Mouse (Mus musculus): ENCODE measurements around the gene Fgfr2. TPM values are rescaled to one million over a fixed set of nuclear protein-coding genes. Genes with fewer than 3 reads are reported as not detected.

Gene Fgfr2
- polyA plus RNA-seq, 1 experiment from 2014 or later, result not detected

DNA sequence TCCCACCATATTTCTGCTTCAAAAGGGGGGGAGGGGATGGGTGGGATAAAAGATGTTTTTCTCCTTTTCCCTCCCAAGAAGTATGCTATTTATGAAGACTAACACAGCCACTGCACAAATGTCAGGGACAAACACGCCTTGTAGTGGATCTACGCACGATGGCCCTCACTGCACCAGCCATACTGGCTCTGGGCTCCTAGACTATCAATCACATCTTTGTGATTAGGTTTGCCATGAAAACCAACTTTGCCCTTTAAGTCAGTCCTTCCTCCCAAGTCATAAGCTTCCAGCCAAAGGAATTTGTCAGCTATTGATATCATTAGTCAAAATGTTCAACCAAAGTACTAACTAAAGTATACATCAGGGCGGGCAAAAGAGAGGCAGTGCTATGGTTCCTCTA, 95.2 kb downstream of the Fgfr2 start:
- 96% methylated on average over 4 of the region's 4 CpGs for WGBS (ENCODE audit: missing documents)
- H3K4me3 ChIP-seq (ENCODE audit: inconsistent target), result no peak overlapping the region
- H3K36me3 ChIP-seq (ENCODE audit: inconsistent target), result no peaks in the 10 kb centered on the region
- peaks cover 100% of the 10 kb centered on the region for H3K79me2 ChIP-seq (ENCODE audit: inconsistent target)
- no peak overlapping the region for H3K27ac ChIP-seq

DNA sequence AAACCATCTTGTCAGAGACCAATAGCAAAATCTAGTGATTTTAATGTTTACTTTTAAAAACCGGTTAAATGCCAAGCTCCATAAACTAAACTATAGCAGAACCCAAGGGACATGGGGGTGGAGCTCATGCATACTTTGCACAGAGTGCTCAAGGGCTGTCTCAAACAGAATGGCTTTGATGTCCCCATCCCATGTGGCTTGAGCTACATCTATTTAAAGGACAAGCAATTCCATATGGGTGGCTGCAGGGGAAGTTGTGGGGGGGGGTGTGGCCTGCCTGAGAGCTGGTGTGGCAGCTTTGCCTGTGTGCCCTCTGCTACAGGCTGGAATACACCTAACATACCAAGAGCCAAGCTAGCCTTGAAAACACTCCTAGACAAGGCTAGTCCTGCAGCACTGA, 98.5 kb downstream of the Fgfr2 start:
- WGBS (ENCODE audit: missing documents), result 76% methylated on average over 1 of the region's 1 CpGs
- H3K4me3 ChIP-seq (ENCODE audit: inconsistent target), result no peak overlapping the region

DNA sequence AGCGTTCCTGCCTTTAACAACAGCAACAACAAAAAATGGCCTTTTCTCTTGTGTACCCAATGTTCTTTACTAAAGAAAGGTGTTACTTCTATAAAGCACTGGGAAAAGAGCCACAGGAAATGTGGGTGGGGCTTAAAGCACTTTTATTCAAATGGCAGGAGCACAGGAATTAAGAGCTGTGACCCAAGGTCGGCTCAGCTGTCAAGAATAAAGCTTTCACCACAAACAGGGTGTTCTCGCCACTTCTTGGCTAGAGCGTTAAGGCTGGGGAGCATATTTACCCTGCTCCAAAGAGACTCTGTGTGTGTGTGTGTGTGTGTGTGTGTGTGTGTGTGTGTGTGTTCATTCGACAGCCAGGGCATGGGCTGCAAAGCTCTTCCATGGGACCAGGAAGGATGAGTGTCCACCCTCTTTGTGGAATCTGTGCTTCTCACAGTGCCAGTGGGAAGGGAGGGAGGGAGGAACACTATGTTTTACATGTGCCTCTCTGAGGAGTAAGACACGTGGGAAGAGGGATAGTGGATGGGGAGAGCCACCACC, 103.6 kb downstream of the Fgfr2 start:
- 74% methylated on average over 6 of the region's 6 CpGs for WGBS (ENCODE audit: missing documents)
- H3K36me3 ChIP-seq (ENCODE audit: inconsistent target), result no peaks in the 10 kb centered on the region; the same call in 1 of the 2 replicates

More for the DNA sequence above, 98.5 kb downstream of the Fgfr2 start:
- H3K79me2 ChIP-seq (ENCODE audit: inconsistent target), result peaks cover 100% of the 10 kb centered on the region
- H3K36me3 ChIP-seq (ENCODE audit: inconsistent target), result no peaks in the 10 kb centered on the region
- H3K27ac ChIP-seq, result no peak overlapping the region

DNA sequence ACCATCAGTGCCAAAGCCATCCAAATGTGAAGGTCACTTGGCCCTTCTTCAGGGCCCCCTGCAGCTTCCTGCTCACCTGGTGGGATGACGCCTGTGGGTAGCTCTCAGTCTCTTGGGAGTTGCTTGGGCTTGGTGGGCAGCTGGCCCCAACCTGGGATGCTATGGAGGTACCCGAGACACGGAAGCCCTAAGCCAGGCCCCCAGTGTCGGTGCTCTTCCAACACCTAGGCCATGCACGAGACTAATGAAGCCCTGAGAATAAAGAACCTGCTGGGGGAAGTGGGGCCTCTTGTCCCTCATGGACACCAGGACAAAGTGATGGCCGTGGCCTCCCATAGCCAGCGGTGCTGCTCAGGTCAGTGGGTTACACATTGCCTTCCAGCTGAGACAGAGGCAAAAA, 104.2 kb downstream of the Fgfr2 start:
- Histone ChIP-seq H3K27ac (no peak overlapping the region), H3K36me3 (ENCODE audit: inconsistent target) (no peaks in the 10 kb centered on the region; the same call in 1 of the 2 replicates), H3K79me2 (ENCODE audit: inconsistent target) (peaks cover 99% of the 10 kb centered on the region), H3K4me3 (ENCODE audit: inconsistent target) (no peak overlapping the region)
- WGBS (ENCODE audit: missing documents), result 91% methylated on average over 7 of the region's 7 CpGs

More for the DNA sequence above, 103.6 kb downstream of the Fgfr2 start:
- no peak overlapping the region for H3K27ac ChIP-seq
- no peak overlapping the region for H3K4me3 ChIP-seq (ENCODE audit: inconsistent target)
- H3K79me2 ChIP-seq (ENCODE audit: inconsistent target), result peaks cover 99% of the 10 kb centered on the region

DNA sequence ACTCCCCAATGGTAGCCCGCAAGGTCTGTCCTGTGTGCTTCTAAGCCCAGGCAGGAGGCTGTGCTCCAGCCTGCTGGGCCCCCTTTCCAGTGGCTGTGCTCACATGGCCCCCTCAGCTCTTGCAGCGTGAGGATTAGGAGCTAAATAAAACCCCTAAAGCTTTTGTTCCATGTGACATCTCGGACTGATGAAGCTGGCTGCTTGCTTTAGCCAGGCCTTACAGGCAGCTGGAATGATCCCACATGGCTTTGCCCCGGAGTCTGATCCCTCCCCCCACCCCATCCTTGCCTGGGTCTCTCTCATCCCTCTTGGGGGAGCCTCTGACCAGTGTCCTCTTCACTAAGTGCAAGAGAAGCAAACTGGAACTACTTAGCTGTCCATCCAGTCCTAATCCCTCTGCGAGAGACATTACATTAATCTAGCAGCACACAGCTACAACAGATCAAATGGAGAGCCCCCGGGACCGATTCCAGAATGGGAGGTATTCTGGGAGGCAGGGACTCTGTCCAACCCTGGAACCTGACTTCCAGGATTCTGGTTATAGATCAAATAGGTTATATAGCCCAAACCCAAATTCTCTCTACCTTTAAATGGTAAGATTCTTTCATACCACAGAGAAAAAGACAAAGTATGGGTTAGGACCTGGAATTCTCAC, 107.6 kb downstream of the Fgfr2 start:
- WGBS (ENCODE audit: missing documents), result 85% methylated on average over 7 of the region's 7 CpGs
- Histone ChIP-seq H3K79me2 (ENCODE audit: inconsistent target) (peaks cover 98% of the 10 kb centered on the region), H3K27ac (no peak overlapping the region), H3K36me3 (ENCODE audit: inconsistent target) (peaks cover 5% of the 10 kb centered on the region), H3K4me3 (ENCODE audit: inconsistent target) (no peak overlapping the region)

DNA sequence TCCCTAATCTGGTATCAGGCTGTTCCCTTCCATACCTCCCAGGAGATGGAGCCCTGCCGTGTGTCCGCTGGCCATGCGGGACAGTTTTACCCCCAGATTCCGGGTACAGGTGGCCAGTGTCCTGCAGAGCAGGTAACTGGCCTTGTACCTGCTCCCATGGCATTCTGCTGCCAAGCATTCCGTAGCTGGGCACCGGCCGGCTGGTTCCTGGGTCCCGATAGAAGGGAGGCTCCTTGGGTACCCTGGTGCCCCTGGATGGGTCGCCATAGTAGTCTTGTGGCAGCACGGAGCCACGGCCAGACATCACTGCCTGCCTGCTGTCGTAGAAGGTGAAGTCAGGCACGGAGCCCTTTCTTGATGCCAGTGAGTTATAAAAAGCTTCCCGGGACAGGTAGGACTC, 108.5 kb downstream of the Fgfr2 start:
- Histone ChIP-seq H3K27ac (no peak overlapping the region), H3K36me3 (ENCODE audit: inconsistent target) (peaks cover 8% of the 10 kb centered on the region), H3K79me2 (ENCODE audit: inconsistent target) (peaks cover 98% of the 10 kb centered on the region), H3K4me3 (ENCODE audit: inconsistent target) (no peak overlapping the region)
- 94% methylated on average over 14 of the region's 14 CpGs for WGBS (ENCODE audit: missing documents)

DNA sequence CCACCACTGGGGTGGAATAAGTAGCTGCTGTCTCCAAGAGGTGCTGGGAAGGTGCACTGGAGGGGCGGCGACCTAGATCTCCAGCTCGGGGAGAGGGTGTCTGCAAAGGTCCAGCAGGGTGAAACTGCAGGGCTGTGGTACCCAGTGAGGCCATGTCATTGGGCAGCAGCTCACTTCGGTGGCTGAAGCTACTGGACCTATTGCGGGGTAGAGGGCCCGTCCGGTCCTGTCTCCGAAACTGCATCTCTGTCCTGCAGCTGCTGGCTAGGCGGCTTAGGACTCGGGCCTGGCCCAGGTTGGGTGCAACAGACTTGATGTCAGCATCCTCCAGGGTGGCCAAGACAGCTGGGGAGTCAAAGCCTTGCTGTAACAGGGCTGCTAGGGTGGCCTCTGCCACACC, 109.2 kb downstream of the Fgfr2 start:
- Histone ChIP-seq H3K27ac (no peak overlapping the region), H3K79me2 (ENCODE audit: inconsistent target) (peaks cover 98% of the 10 kb centered on the region), H3K36me3 (ENCODE audit: inconsistent target) (peaks cover 9% of the 10 kb centered on the region), H3K4me3 (ENCODE audit: inconsistent target) (no peak overlapping the region)
- 96% methylated on average over 10 of the region's 10 CpGs for WGBS (ENCODE audit: missing documents)

DNA sequence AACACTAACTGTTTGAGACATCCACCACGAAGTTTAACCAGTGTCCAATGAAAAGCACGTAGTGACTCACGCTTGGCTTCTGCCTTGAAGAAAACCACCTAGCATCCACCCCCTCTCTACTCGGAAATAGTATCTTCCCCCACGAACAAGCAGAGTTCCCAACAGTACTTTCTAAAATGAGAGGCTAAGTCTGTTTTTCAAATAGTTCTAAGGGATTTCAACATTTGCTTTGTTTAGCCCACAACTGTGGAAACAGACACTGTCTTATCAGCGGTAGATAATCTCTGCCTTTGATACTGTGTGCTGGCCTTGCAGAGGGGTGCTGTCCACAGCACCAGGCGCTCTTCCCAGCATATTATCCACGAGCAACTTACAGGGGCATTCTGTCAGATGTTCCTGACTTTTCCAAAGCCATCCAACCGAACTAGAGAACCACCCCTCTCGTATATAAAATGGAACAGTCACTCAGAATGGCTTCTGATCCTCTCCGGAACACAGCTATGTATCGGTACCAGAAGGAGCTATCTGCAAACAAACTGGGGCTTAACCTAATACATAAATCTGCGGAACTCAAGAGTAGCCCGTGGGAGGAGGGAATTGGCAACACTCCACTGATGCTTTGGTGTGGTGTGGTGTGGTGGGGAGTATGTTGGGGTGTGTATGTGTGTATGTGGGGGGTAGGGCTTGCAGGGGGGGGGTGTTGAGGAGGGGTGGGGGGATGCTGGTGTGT, 110.3 kb downstream of the Fgfr2 start:
- H3K79me2 ChIP-seq (ENCODE audit: inconsistent target), result peaks cover 98% of the 10 kb centered on the region
- H3K36me3 ChIP-seq (ENCODE audit: inconsistent target), result peaks cover 9% of the 10 kb centered on the region
- H3K4me3 ChIP-seq (ENCODE audit: inconsistent target), result no peak overlapping the region
- H3K27ac ChIP-seq, result no peak overlapping the region
- WGBS (ENCODE audit: missing documents), result 89% methylated on average over 14 of the region's 14 CpGs

DNA sequence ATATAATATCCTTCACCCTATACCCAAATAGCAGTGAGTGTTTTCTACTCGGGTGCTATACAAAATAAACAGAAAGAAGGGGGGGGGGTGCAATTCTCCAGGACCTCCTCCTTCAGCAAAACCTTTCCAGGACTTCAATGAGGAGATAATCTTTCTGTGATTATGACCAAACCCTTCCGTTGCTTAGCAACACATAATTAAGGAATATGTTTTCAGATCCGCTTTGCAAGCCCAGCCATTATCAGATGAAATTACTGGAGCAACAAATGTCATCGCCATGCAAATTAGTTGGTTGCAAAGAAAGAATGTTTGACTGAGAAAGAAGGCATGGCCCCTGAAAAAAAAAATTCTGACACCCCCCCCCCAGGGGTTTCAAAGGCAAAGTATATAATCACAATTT, 111.5 kb downstream of the Fgfr2 start:
- Histone ChIP-seq H3K79me2 (ENCODE audit: inconsistent target) (peaks cover 98% of the 10 kb centered on the region), H3K27ac (no peak overlapping the region), H3K4me3 (ENCODE audit: inconsistent target) (no peak overlapping the region), H3K36me3 (ENCODE audit: inconsistent target) (peaks cover 9% of the 10 kb centered on the region)
- 89% methylated on average over 4 of the region's 4 CpGs for WGBS (ENCODE audit: missing documents)

DNA sequence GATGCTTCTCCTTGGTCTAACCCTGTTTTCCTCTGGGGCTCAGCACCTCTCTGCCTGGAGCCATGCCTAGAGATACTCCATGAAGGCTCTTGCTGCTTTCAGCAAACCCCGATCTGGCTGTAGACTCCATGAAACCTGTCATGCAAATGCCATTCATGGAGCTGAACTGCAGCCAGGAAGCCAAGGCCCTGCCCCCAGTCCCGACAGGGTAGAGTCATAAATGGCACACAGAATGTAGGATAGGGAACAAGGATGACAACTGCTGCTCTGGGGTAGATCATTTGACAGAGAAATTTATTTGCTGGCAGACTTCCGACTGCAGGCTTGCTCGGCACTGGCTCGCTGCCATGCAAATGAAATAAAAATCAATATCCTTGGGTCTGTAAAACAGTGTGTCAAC, 112.0 kb downstream of the Fgfr2 start:
- WGBS (ENCODE audit: missing documents), result 92% methylated on average over 5 of the region's 5 CpGs
- H3K79me2 ChIP-seq (ENCODE audit: inconsistent target), result peaks cover 98% of the 10 kb centered on the region
- H3K27ac ChIP-seq, result no peak overlapping the region
- no peak overlapping the region for H3K4me3 ChIP-seq (ENCODE audit: inconsistent target)
- peaks cover 9% of the 10 kb centered on the region for H3K36me3 ChIP-seq (ENCODE audit: inconsistent target)

DNA sequence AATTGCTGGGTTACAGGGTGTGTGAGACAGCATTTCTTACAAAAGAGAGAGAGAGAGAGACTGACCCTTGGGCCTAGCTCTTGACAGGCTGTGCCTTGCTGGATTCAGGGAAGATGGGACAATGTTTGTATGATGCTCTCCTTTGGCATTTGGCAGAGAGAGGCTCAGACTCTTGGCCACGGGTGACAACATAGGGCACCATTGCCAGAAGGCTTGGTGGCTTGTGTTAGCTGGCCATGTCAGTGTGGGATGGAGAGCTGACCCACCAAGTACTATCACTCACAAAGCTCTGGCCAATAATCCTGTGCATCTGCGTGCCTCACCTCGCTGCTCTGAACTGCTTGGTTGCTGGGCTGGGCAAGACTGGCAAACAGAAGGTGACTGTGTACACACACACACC, 112.7 kb downstream of the Fgfr2 start:
- Histone ChIP-seq H3K36me3 (ENCODE audit: inconsistent target) (peaks cover 9% of the 10 kb centered on the region), H3K4me3 (ENCODE audit: inconsistent target) (no peak overlapping the region)
- WGBS (ENCODE audit: missing documents), result 96% methylated on average over 3 of the region's 3 CpGs

DNA sequence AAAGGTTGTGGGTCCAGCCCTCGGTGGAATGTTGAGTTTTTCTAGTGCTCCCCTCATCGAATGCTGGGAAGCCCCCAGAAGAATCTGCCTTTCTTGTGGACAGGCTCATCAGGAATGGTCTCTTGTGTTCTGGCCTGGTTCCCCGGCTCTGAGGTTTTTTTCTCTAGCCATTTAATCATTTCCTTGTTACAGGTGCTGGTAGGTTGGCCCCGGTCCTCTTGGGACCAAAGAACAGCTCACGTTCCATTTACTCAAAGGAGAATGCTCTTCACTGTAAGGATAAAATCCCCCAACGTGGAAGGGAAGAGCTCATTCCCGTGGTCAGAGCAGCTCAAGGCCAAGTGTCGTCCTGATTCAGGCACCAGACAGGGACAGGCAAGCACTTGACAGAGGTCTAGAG, 113.5 kb downstream of the Fgfr2 start:
- Histone ChIP-seq H3K27ac (no peak overlapping the region), H3K36me3 (ENCODE audit: inconsistent target) (peaks cover 9% of the 10 kb centered on the region), H3K79me2 (ENCODE audit: inconsistent target) (peaks cover 98% of the 10 kb centered on the region), H3K4me3 (ENCODE audit: inconsistent target) (no peak overlapping the region)
- WGBS (ENCODE audit: missing documents), result 93% methylated on average over 7 of the region's 8 CpGs

More for the DNA sequence above, 112.7 kb downstream of the Fgfr2 start:
- peaks cover 98% of the 10 kb centered on the region for H3K79me2 ChIP-seq (ENCODE audit: inconsistent target)
- no peak overlapping the region for H3K27ac ChIP-seq

DNA sequence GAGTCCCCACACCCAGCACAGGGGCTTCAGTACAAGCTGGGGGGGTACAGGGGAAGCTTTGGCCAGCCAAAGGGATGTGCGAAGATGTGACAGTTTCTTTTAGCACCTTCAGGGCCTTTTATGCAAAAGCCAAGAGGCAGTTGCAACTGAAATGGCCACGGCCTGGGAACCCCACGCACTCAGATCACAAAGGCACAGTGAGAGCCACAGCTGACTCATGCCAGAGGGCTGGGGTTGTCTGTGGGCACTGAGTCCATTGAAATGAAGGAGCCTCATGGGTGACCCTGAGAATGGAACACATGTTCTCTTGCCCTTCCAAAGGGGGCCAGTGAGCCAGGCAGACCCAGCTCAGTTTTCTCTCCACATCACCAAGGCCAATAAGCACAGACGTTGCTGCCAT, 114.5 kb downstream of the Fgfr2 start:
- 98% methylated on average over 4 of the region's 4 CpGs for WGBS (ENCODE audit: missing documents)
- Histone ChIP-seq H3K36me3 (ENCODE audit: inconsistent target) (peaks cover 9% of the 10 kb centered on the region), H3K4me3 (ENCODE audit: inconsistent target) (no peak overlapping the region), H3K27ac (no peak overlapping the region), H3K79me2 (ENCODE audit: inconsistent target) (peaks cover 93% of the 10 kb centered on the region)

DNA sequence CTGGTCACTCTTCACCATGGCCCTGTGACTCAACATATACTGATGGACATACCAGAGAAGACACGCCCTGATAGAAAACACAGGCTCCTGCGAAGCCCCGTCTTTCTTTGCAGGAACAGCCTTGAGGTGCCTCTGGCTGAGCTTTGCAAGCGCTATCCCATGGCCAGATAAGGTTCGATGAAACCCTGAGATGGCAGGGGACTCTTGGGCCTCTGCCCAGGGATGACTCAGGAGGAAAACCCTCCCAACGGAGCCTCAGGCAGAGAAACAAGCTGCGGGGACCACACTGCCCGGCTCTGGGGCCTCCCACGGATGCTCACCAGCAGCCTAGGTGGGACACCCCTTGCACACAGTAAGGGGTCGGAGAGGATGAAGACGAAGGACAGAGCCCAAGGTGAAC, 115.8 kb downstream of the Fgfr2 start:
- WGBS (ENCODE audit: missing documents), result 78% methylated on average over 7 of the region's 11 CpGs
- H3K36me3 ChIP-seq (ENCODE audit: inconsistent target), result peaks cover 9% of the 10 kb centered on the region

DNA sequence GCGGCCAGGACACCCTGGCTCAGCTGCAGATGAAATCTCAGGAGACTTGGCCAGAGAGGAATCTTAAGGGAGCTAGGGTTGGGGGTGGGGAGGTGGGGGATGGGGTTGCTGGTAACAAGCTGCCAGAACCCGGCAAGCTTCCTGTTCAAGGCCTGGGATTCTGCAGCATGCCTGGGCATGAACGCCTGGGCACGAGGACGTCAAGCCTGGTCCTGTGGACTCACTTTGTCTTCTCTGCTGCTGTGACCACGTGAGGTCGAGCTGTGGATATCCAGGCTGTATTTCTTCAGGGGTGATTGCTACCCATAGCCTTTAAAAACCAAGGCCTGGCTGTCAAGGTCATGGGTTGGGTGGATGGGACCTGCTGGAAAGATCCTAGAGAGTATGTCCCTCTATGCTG, 117.4 kb downstream of the Fgfr2 start:
- no peak overlapping the region for H3K27ac ChIP-seq
- 91% methylated on average over 6 of the region's 7 CpGs for WGBS (ENCODE audit: missing documents)
- H3K36me3 ChIP-seq (ENCODE audit: inconsistent target), result peaks cover 4% of the 10 kb centered on the region; the same call in 1 of the 2 replicates
- no peak overlapping the region for H3K4me3 ChIP-seq (ENCODE audit: inconsistent target)
- peaks cover 94% of the 10 kb centered on the region for H3K79me2 ChIP-seq (ENCODE audit: inconsistent target)

More for the DNA sequence above, 115.8 kb downstream of the Fgfr2 start:
- peaks cover 95% of the 10 kb centered on the region for H3K79me2 ChIP-seq (ENCODE audit: inconsistent target)
- H3K27ac ChIP-seq, result no peak overlapping the region
- H3K4me3 ChIP-seq (ENCODE audit: inconsistent target), result no peak overlapping the region

Data from macrophage (primary cell).